In the genomic region with DNA sequence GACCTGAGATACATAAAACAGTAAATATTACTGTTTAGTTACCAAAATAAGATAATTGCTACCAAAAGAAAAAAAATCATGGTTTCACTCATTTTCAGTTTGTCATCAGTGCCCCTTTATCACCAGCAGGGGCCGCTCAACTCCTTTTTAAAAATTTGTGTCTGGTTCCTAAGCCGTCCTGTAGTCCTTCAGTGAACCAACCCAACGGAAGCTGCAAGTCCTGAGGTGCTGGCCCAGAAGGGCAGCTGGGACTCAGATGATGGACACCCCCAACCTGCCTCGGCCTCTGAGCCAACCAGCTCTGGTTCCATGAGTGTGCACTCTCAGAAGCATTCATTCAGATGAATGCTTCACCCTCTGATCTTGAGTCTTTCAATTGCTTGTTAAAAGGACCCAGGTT, we compare ENCODE assay signal across 8 mouse cellular contexts. TPM values are rescaled to one million over a fixed set of nuclear protein-coding genes. Genes with fewer than 3 reads are reported as not detected.
DNase-seq lines count a peak whose midpoint lies in the region; ATAC-seq and TF ChIP-seq lines count a peak whose summit lies in the region.

No protein-coding gene starts in this region.

- DNase-seq in testis, postnatal 14 days (ENCODE audit: low spot score): no peak
- DNase-seq in adrenal gland, postnatal 14 days: peak; percentile 79
- DNase-seq in embryonic facial prominence, embryonic 14.5 days (ENCODE audit: low spot score): peak; percentile 78
- DNase-seq in hindbrain, postnatal 0 days (ENCODE audit: low spot score): peak; percentile 82
- peak; percentile 41 for DNase-seq in liver, adult 2 months (ENCODE audit: extremely low read depth, low read depth, low spot score)
- peak; percentile 75 for DNase-seq in naive thymus-derived CD4-positive, alpha-beta T cell, adult 2 months (ENCODE audit: low read depth)
- DNase-seq in urinary bladder, postnatal 25 days (ENCODE audit: low spot score): peak; percentile 56

- no peaks in the 10 kb centered on the region for H3K4me1 ChIP-seq in testis, adult 2 months (ENCODE audit: control insufficient read depth, insufficient read depth, low read length)
- peaks cover 12% of the 10 kb centered on the region; the same call in 1 of the 2 replicates for H3K4me1 ChIP-seq in embryonic facial prominence, embryonic 14.5 days (ENCODE audit: control insufficient read depth, insufficient read depth, low read length)
- H3K4me1 ChIP-seq in hindbrain, postnatal 0 days (ENCODE audit: insufficient read depth, low read length): no peaks in the 10 kb centered on the region
- H3K4me1 ChIP-seq in liver, adult 2 months (ENCODE audit: control insufficient read depth, insufficient read depth, low read length): no peaks in the 10 kb centered on the region

- no peak for TF ChIP-seq POLR2A in testis, adult 2 months (IDR thresholded peaks at IDR 0.05; ENCODE audit: control insufficient read depth, low read depth, low read length)
- TF ChIP-seq POLR2A in liver, adult 2 months (IDR thresholded peaks at IDR 0.05; ENCODE audit: extremely low read depth, insufficient read depth, low read length): no peak

- H3K4me3 ChIP-seq in testis, adult 2 months (ENCODE audit: control insufficient read depth, low read depth, low read length): no peak overlapping the region
- no peak overlapping the region for H3K4me3 ChIP-seq in embryonic facial prominence, embryonic 14.5 days (ENCODE audit: low read depth, low read length)
- no peak overlapping the region for H3K4me3 ChIP-seq in hindbrain, postnatal 0 days (ENCODE audit: low read length)
- no peak overlapping the region for H3K4me3 ChIP-seq in liver, adult 2 months (ENCODE audit: insufficient read depth, low read depth, low read length)

- H3K27me3 ChIP-seq in testis, adult 2 months (ENCODE audit: control insufficient read depth, insufficient read depth, low read length): no peaks in the 10 kb centered on the region
- no peaks in the 10 kb centered on the region for H3K27me3 ChIP-seq in embryonic facial prominence, embryonic 14.5 days (replicated peaks; ENCODE audit: control insufficient read depth, insufficient read depth, low read length)
- no peaks in the 10 kb centered on the region for H3K27me3 ChIP-seq in hindbrain, postnatal 0 days (ENCODE audit: insufficient read depth, low read length)
- H3K27me3 ChIP-seq in liver, adult 2 months (ENCODE audit: control insufficient read depth, insufficient read depth, low read length): no peaks in the 10 kb centered on the region

- H3K36me3 ChIP-seq in testis, adult 2 months (ENCODE audit: control insufficient read depth, insufficient read depth, low read length): no peaks in the 10 kb centered on the region; the same call in 1 of the 2 replicates
- H3K36me3 ChIP-seq in embryonic facial prominence, embryonic 14.5 days (ENCODE audit: control insufficient read depth, insufficient read depth, low read length): peaks cover 12% of the 10 kb centered on the region; the same call in 1 of the 2 replicates
- peaks cover 5% of the 10 kb centered on the region; the same call in 1 of the 2 replicates for H3K36me3 ChIP-seq in hindbrain, postnatal 0 days (ENCODE audit: insufficient read depth, low read length)
- peaks cover 6% of the 10 kb centered on the region; the same call in 1 of the 2 replicates for H3K36me3 ChIP-seq in liver, adult 2 months (ENCODE audit: control insufficient read depth, insufficient read depth, low read length)

- 0 out of 2 replicates have a peak, but pooled peaks have one; percentile 23 for TF ChIP-seq CTCF in testis, adult 2 months (IDR thresholded peaks at IDR 0.05; ENCODE audit: control insufficient read depth, insufficient read depth, insufficient replicate concordance, low read depth, low read length)
- TF ChIP-seq CTCF in hindbrain, postnatal 0 days (IDR thresholded peaks at IDR 0.05; ENCODE audit: low read depth): peak; percentile 88
- peak; percentile 42; the same call in 1 of the 2 replicates for TF ChIP-seq CTCF in liver, adult 2 months (IDR thresholded peaks at IDR 0.05; ENCODE audit: low read depth, low read length)

- no peaks in the 10 kb centered on the region for H3K79me2 ChIP-seq in liver, adult 2 months (ENCODE audit: control insufficient read depth, insufficient read depth, low read length)

- no peak overlapping the region for H3K4me2 ChIP-seq in embryonic facial prominence, embryonic 14.5 days (ENCODE audit: low read depth, low read length)
- no peak overlapping the region for H3K4me2 ChIP-seq in hindbrain, postnatal 0 days (ENCODE audit: low read depth, low read length)

- WGBS in embryonic facial prominence, embryonic 14.5 days: 4% methylated on average over 4 of the region's 4 CpGs
- WGBS in hindbrain, postnatal 0 days: 4% methylated on average over 4 of the region's 4 CpGs
- 2% methylated on average over 4 of the region's 4 CpGs for WGBS in liver, adult 2 months

- no peak for ATAC-seq in embryonic facial prominence, embryonic 14.5 days (ENCODE audit: low read depth)
- 0 out of 2 replicates have a peak, but pooled peaks have one; percentile 41 for ATAC-seq in hindbrain, postnatal 0 days

- no peak overlapping the region for H3K9ac ChIP-seq in embryonic facial prominence, embryonic 14.5 days (ENCODE audit: low read depth, low read length)
- no peak overlapping the region for H3K9ac ChIP-seq in hindbrain, postnatal 0 days (replicated peaks; ENCODE audit: low read length)
- H3K9ac ChIP-seq in liver, adult 2 months (ENCODE audit: low read depth, low read length): no peak overlapping the region

- H3K27ac ChIP-seq in testis, adult 2 months (ENCODE audit: control insufficient read depth, insufficient read depth, low read depth, low read length): no peak overlapping the region
- no peak overlapping the region for H3K27ac ChIP-seq in embryonic facial prominence, embryonic 14.5 days (replicated peaks; ENCODE audit: low read depth, low read length)
- no peak overlapping the region for H3K27ac ChIP-seq in hindbrain, postnatal 0 days
- no peak overlapping the region for H3K27ac ChIP-seq in liver, adult 2 months (replicated peaks; ENCODE audit: insufficient read depth, low read depth, low read length)

- no peaks in the 10 kb centered on the region for H3K9me3 ChIP-seq in embryonic facial prominence, embryonic 14.5 days (ENCODE audit: control insufficient read depth, low read length)
- no peaks in the 10 kb centered on the region for H3K9me3 ChIP-seq in hindbrain, postnatal 0 days (ENCODE audit: low read length)

RNA-seq across cellular contexts. Expression of a gene that starts 10.2 kb away (rescaled TPM):
- 182 and 187 TPM in 2 replicates for polyA plus RNA-seq in testis, adult 2 months (2012; rRNA removed)
- total RNA-seq in adrenal gland, postnatal 14 days (2021): 37.7 and 40.3 TPM in 2 replicates
- polyA plus RNA-seq in embryonic facial prominence, embryonic 14.5 days (2014; fragmentation: Nextera tagmentation; extraction: Ambion mirVana): 40.7 and 47.0 TPM in 2 replicates
- total RNA-seq in hindbrain, postnatal 0 days (2014; rRNA removed): 6.0 and 15.3 TPM in 2 replicates
- 33.7 and 37.7 TPM in 2 replicates for polyA plus RNA-seq in hindbrain, postnatal 0 days (2015; fragmentation: Nextera tagmentation; extraction: Ambion mirVana)
- 5.9 and 6.5 TPM in 2 replicates for total RNA-seq in liver, adult 2 months (2014; rRNA removed)
- 1.6 and 2.0 TPM in 2 replicates for polyA plus RNA-seq in liver, adult 2 months (2012; rRNA removed)

RNA-seq across cellular contexts. Expression of a gene that starts 10.5 kb away (rescaled TPM):
- 118 and 127 TPM in 2 replicates for polyA plus RNA-seq in testis, adult 2 months (2012; rRNA removed)
- 286 and 307 TPM in 2 replicates for total RNA-seq in adrenal gland, postnatal 14 days (2021)
- 175 and 190 TPM in 2 replicates for polyA plus RNA-seq in embryonic facial prominence, embryonic 14.5 days (2014; fragmentation: Nextera tagmentation; extraction: Ambion mirVana)
- 14.3 and 22.0 TPM in 2 replicates for total RNA-seq in hindbrain, postnatal 0 days (2014; rRNA removed)
- polyA plus RNA-seq in hindbrain, postnatal 0 days (2015; fragmentation: Nextera tagmentation; extraction: Ambion mirVana): 170 and 191 TPM in 2 replicates
- 53.4 and 55.2 TPM in 2 replicates for total RNA-seq in liver, adult 2 months (2014; rRNA removed)
- polyA plus RNA-seq in liver, adult 2 months (2012; rRNA removed): 65.8 and 102 TPM in 2 replicates

Comparison
In these comparisons a context has a peak if more than half of its experiments do, and no peak if none do; other contexts are left out.
1. CTCF ChIP-seq: peak in every context shown above with its lines; median percentile 88 in hindbrain, postnatal 0 days; 42 in liver, adult 2 months; 23 in testis, adult 2 months.
2. RNA of a gene that starts 10.2 kb away (polyA plus RNA-seq): 182 to 187 TPM in testis, adult 2 months, 40.7 to 47.0 TPM in embryonic facial prominence, embryonic 14.5 days and 33.7 to 37.7 TPM in hindbrain, postnatal 0 days; 1.6 to 2.0 TPM in liver, adult 2 months; every median in the first group is over 10 times any median in the second.